Mouse (Mus musculus) neural tube, embryonic 13.5 days (tissue): Measurements from ENCODE around the gene Unc5c. TPM values are rescaled to one million over a fixed set of nuclear protein-coding genes. Genes with fewer than 3 reads are reported as not detected.

Source experiments
- ATAC-seq: fragments of 200-750 bp; cut with Nextera tagmentation; 2 replicates; pipeline ENCODE4 v1.8.0; 2017; ENCODE audit warnings: low read depth, mild to moderate bottlenecking, moderate TSS enrichment, moderate library complexity
- H3K27ac ChIP-seq: fragments of 300-500 bp; sonication (generic); replicated peaks from 2 replicates; pipeline ENCODE4 v1.5.1; 2015; ENCODE audit warnings: moderate library complexity, mild to moderate bottlenecking, inconsistent platforms
- H3K27me3 ChIP-seq: fragments of 300-500 bp; sonication (generic); 2 replicates; pipeline ENCODE4 v1.6.1; 2015; ENCODE audit warnings: mild to moderate bottlenecking, inconsistent platforms
- H3K36me3 ChIP-seq: fragments of 300-500 bp; sonication (generic); 2 replicates; pipeline ENCODE4 v1.6.1; 2015; ENCODE audit warnings: mild to moderate bottlenecking, inconsistent platforms
- H3K4me1 ChIP-seq: fragments of 300-500 bp; sonication (generic); replicated peaks from 2 replicates; pipeline ENCODE4 v1.6.1; 2015; ENCODE audit warnings: inconsistent platforms
- H3K4me2 ChIP-seq: fragments of 300-500 bp; sonication (generic); 2 replicates; pipeline ENCODE4 v1.6.1; 2015; ENCODE audit warnings: inconsistent platforms, mild to moderate bottlenecking, moderate library complexity
- H3K4me3 ChIP-seq: fragments of 300-500 bp; sonication (generic); 2 replicates; pipeline ENCODE4 v1.5.1; 2015; ENCODE audit warnings: mild to moderate bottlenecking, inconsistent platforms
- H3K9ac ChIP-seq: fragments of 300-500 bp; sonication (generic); 2 replicates; pipeline ENCODE4 v1.6.1; 2015; ENCODE audit warnings: moderate library complexity, mild to moderate bottlenecking, inconsistent platforms
- H3K9me3 ChIP-seq: fragments of 300-500 bp; sonication (generic); 2 replicates; pipeline ENCODE4 v1.6.1; 2016; ENCODE audit warnings: inconsistent platforms
- WGBS: fragments of 180-500 bp; shearing (Covaris S2); methylation state at CpG from one replicate; pipeline ENCODE4 v1.1.7; 2015; 5-methylcytosine and 5-hydroxymethylcytosine counted together
- polyA plus RNA-seq: library from polyadenylated mRNA; unstranded; fragments of >200 nt; fragmentation: Nextera tagmentation; extraction: Ambion mirVana; gene quantifications from 2 replicates; pipeline ENCODE4 v1.2.1, GENCODE M21; 2015

Gene Unc5c
- 18.8 and 19.0 TPM in 2 replicates for polyA plus RNA-seq

GRCm38 (mm10) chr3:141465104-141465705 lies at the start of gene Unc5c:
Gene Unc5c (plus strand): TSS chr3:141465216.
- WGBS, result under 1% methylated on average over 58 of the region's 61 CpGs
- H3K27ac ChIP-seq, result peak within 1 kb of the TSS; percentile 96

GRCm38 (mm10) chr3:141457475-141457874 lies 7.5 kb upstream of the Unc5c start:
- no peak for ATAC-seq

More at GRCm38 (mm10) chr3:141465104-141465705, at the start of gene Unc5c:
- Histone ChIP-seq H3K4me2 (peak within 1 kb of the TSS; percentile 83), H3K4me3 (peak within 1 kb of the TSS; percentile 78), H3K27me3 (peaks cover 22% of the 10 kb centered on the region), H3K9me3 (no peaks in the 10 kb centered on the region), H3K4me1 (peaks cover 53% of the 10 kb centered on the region), H3K9ac (peak within 1 kb of the TSS; percentile 88), H3K36me3 (no peaks in the 10 kb centered on the region)
- ATAC-seq, result peak; percentile 91

GRCm38 (mm10) chr3:141462482-141462881 lies 2.5 kb upstream of the Unc5c start:
- no peaks in the 10 kb centered on the region for H3K9me3 ChIP-seq
- H3K4me3 ChIP-seq, result no peak overlapping the region
- peaks cover 18% of the 10 kb centered on the region for H3K27me3 ChIP-seq
- no peak for ATAC-seq
- no peak overlapping the region for H3K4me2 ChIP-seq
- H3K9ac ChIP-seq, result no peak overlapping the region
- 60% methylated on average over 7 of the region's 7 CpGs for WGBS
- H3K36me3 ChIP-seq, result no peaks in the 10 kb centered on the region
- H3K27ac ChIP-seq, result no peak overlapping the region
- peaks cover 40% of the 10 kb centered on the region for H3K4me1 ChIP-seq

More at GRCm38 (mm10) chr3:141457475-141457874, 7.5 kb upstream of the Unc5c start:
- H3K27me3 ChIP-seq, result no peaks in the 10 kb centered on the region; the same call in 1 of the 2 replicates
- no peaks in the 10 kb centered on the region for H3K36me3 ChIP-seq
- H3K27ac ChIP-seq, result no peak overlapping the region
- no peak overlapping the region for H3K4me2 ChIP-seq
- H3K4me1 ChIP-seq, result peaks cover 10% of the 10 kb centered on the region
- no peak overlapping the region for H3K9ac ChIP-seq
- WGBS, result 92% methylated on average over 2 of the region's 2 CpGs
- no peaks in the 10 kb centered on the region for H3K9me3 ChIP-seq
- H3K4me3 ChIP-seq, result no peak overlapping the region

- H3K4me2 ChIP-seq, result peak overlapping the region; percentile 83
- WGBS, result under 1% methylated on average over 26 of the region's 26 CpGs
- H3K27ac ChIP-seq, result peak overlapping the region; percentile 96
- H3K4me3 ChIP-seq, result peak overlapping the region; percentile 78
- ATAC-seq, result peak; percentile 80
- peak overlapping the region; percentile 88 for H3K9ac ChIP-seq
- no peaks in the 10 kb centered on the region for H3K9me3 ChIP-seq
- H3K36me3 ChIP-seq, result no peaks in the 10 kb centered on the region
- H3K27me3 ChIP-seq, result peaks cover 22% of the 10 kb centered on the region
- H3K4me1 ChIP-seq, result peaks cover 53% of the 10 kb centered on the region
Observed at GRCm38 (mm10) chr3:141464691-141465103, 319 bp upstream of the Unc5c start.

GRCm38 (mm10) chr3:141466061-141466460 lies 1.0 kb downstream of the Unc5c start:
- 1% methylated on average over 20 of the region's 20 CpGs for WGBS

GRCm38 (mm10) chr3:141466727-141467335 lies 1.8 kb downstream of the Unc5c start:
- Histone ChIP-seq H3K27ac (peak overlapping the region; percentile 96), H3K9ac (peak overlapping the region; percentile 88)
- no peak for ATAC-seq

More at GRCm38 (mm10) chr3:141466061-141466460, 1.0 kb downstream of the Unc5c start:
- Histone ChIP-seq H3K4me1 (peaks cover 53% of the 10 kb centered on the region), H3K9me3 (no peaks in the 10 kb centered on the region), H3K27me3 (peaks cover 22% of the 10 kb centered on the region), H3K4me2 (peak overlapping the region; percentile 83), H3K27ac (peak overlapping the region; percentile 96), H3K9ac (peak overlapping the region; percentile 88), H3K36me3 (no peaks in the 10 kb centered on the region), H3K4me3 (peak overlapping the region; percentile 78)
- peak; percentile 6; the same call in 1 of the 2 replicates for ATAC-seq

GRCm38 (mm10) chr3:141469338-141469737 lies 4.3 kb downstream of the Unc5c start:
- Histone ChIP-seq H3K36me3 (no peaks in the 10 kb centered on the region), H3K27ac (no peak overlapping the region), H3K9me3 (no peaks in the 10 kb centered on the region), H3K4me1 (peaks cover 29% of the 10 kb centered on the region), H3K9ac (no peak overlapping the region), H3K4me2 (peak overlapping the region; percentile 83), H3K27me3 (peaks cover 11% of the 10 kb centered on the region), H3K4me3 (peak overlapping the region; percentile 78)
- WGBS, result 47% methylated on average over 2 of the region's 2 CpGs
- no peak for ATAC-seq

More at GRCm38 (mm10) chr3:141466727-141467335, 1.8 kb downstream of the Unc5c start:
- peaks cover 50% of the 10 kb centered on the region for H3K4me1 ChIP-seq
- peak overlapping the region; percentile 78 for H3K4me3 ChIP-seq
- H3K9me3 ChIP-seq, result no peaks in the 10 kb centered on the region
- peaks cover 22% of the 10 kb centered on the region for H3K27me3 ChIP-seq
- H3K36me3 ChIP-seq, result no peaks in the 10 kb centered on the region
- WGBS, result 12% methylated on average over 3 of the region's 3 CpGs
- H3K4me2 ChIP-seq, result peak overlapping the region; percentile 83

- 80% methylated on average over 5 of the region's 5 CpGs for WGBS
- no peak for ATAC-seq
- Histone ChIP-seq H3K4me3 (no peak overlapping the region), H3K9me3 (no peaks in the 10 kb centered on the region), H3K9ac (no peak overlapping the region), H3K4me1 (peaks cover 17% of the 10 kb centered on the region), H3K4me2 (no peak overlapping the region), H3K27ac (no peak overlapping the region), H3K36me3 (no peaks in the 10 kb centered on the region), H3K27me3 (no peaks in the 10 kb centered on the region)
Observed at GRCm38 (mm10) chr3:141473205-141473604, 8.2 kb downstream of the Unc5c start.

GRCm38 (mm10) chr3:141475389-141475788 lies 10.4 kb downstream of the Unc5c start:
- Histone ChIP-seq H3K9me3 (no peaks in the 10 kb centered on the region), H3K4me1 (peaks cover 11% of the 10 kb centered on the region), H3K4me3 (no peak overlapping the region), H3K9ac (no peak overlapping the region), H3K4me2 (no peak overlapping the region), H3K27me3 (no peaks in the 10 kb centered on the region), H3K36me3 (no peaks in the 10 kb centered on the region), H3K27ac (no peak overlapping the region)
- no peak for ATAC-seq
- WGBS, result 89% methylated on average over 5 of the region's 5 CpGs

- no peak overlapping the region for H3K4me2 ChIP-seq
- ATAC-seq, result no peak
- peaks cover 11% of the 10 kb centered on the region for H3K4me1 ChIP-seq
- H3K9me3 ChIP-seq, result no peaks in the 10 kb centered on the region
- H3K9ac ChIP-seq, result no peak overlapping the region
- WGBS, result 59% methylated on average over 6 of the region's 6 CpGs
- H3K27ac ChIP-seq, result 0 out of 2 replicates have a peak overlapping the region, but pooled peaks have one; percentile 5
- H3K4me3 ChIP-seq, result no peak overlapping the region
- H3K36me3 ChIP-seq, result no peaks in the 10 kb centered on the region
- H3K27me3 ChIP-seq, result no peaks in the 10 kb centered on the region
Observed at GRCm38 (mm10) chr3:141475919-141476318, 10.9 kb downstream of the Unc5c start.

- WGBS, result 19% methylated on average over 3 of the region's 3 CpGs
- Histone ChIP-seq H3K9ac (no peak overlapping the region), H3K27ac (no peak overlapping the region), H3K36me3 (no peaks in the 10 kb centered on the region), H3K4me1 (peaks cover 11% of the 10 kb centered on the region), H3K4me2 (no peak overlapping the region), H3K27me3 (no peaks in the 10 kb centered on the region), H3K4me3 (no peak overlapping the region), H3K9me3 (no peaks in the 10 kb centered on the region)
- ATAC-seq, result no peak; the same call in 1 of the 2 replicates
Observed at GRCm38 (mm10) chr3:141476670-141477069, 11.7 kb downstream of the Unc5c start.

- Histone ChIP-seq H3K36me3 (no peaks in the 10 kb centered on the region), H3K4me1 (no peaks in the 10 kb centered on the region), H3K27me3 (no peaks in the 10 kb centered on the region), H3K27ac (no peak overlapping the region), H3K9ac (no peak overlapping the region), H3K4me3 (no peak overlapping the region), H3K9me3 (no peaks in the 10 kb centered on the region), H3K4me2 (no peak overlapping the region)
- ATAC-seq, result no peak
- 77% methylated on average over 4 of the region's 4 CpGs for WGBS
Observed at GRCm38 (mm10) chr3:141482465-141482864, 17.4 kb downstream of the Unc5c start.
